Mouse (Mus musculus) A20 (cell line): ENCODE data around the gene Spint2.

ENCODE experiments used
- DNase-seq: peaks from one replicate; pipeline ENCODE4 v3.0.0-alpha.2; 2011; ENCODE audit warnings: low read depth, low spot score

Gene Spint2

DNA sequence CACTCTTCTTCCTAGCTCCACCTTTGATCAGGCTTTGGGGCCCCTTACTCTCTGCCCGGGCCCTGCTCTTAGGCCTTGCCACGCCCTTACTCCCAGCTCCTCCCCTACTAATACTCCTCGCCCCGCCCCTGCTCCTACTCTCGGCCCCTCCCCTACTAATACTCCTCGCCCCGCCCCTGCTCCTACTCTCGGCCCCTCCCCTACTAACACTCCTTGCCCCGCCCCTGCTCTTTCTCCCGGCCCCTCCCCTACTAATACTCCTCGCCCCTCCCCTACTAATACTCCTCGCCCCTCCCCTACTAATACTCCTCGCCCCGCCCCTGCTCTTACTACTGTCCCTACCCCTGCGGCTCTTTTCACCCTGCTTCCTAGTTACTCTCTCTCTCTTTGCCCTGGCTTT is 70.7 kb downstream of the Spint2 start:
- DNase-seq = peak; percentile 85
